Mouse (Mus musculus): ENCODE measurements around the gene Hat1. TPM values are rescaled to one million over a fixed set of nuclear protein-coding genes. Genes with fewer than 3 reads are reported as not detected.
"Not testable (repeated sequence)": the region's sequence is repeated elsewhere in the genome, so short reads cannot be mapped to it uniquely, and the experiment has no call there.

Gene Hat1
- total RNA-seq (2021) = 10 to 100 TPM; 16.7 TPM

DNA sequence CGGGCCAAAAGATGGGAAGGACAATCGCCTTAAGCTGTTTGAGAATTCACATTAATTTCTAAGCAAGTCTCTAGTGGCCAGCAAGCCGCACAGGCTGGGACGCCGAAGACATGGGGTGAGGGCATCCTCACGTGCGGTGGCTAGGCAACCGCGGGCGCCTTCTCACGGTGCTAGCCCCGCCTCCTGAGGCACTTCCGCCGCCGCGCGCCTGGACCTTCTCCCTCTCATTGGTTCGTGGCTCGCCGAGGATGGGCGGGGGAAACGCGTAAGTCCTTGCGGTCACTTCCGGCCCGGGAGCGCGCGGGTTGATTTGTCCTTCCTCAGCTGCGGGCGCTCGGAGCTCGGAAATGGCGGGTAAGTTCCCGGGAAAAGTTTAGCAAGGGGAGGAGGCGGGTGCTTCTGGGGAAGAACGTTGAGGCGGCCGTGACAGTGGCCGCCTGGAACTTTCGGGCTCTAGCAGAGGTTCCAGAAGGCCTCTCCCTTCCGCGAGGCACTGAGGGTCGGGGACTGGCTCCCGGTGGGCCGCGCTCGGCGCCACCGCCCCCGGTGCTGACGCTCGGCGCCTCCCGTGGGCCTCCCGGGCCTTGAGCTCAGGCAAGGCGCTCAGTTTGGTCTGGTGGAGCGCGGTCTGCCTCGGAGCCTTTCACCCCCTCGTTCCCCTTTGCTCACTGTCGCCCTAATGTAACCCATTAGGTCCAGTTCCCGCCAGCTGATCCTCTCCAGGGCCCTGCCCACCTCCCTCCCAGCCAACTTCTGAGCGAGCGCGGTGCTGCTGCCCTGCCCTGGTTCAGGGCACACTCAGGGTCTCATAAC lies at the start of gene Hat1:
TSS of gene Hat1 (plus strand) at position 8 of the 813 bp plus-strand sequence.
- DNase-seq (ENCODE audit: low spot score in 2 of 2) = peak; percentile 95
- intact Hi-C loops (cut with DNase I) = no loop called here

DNA sequence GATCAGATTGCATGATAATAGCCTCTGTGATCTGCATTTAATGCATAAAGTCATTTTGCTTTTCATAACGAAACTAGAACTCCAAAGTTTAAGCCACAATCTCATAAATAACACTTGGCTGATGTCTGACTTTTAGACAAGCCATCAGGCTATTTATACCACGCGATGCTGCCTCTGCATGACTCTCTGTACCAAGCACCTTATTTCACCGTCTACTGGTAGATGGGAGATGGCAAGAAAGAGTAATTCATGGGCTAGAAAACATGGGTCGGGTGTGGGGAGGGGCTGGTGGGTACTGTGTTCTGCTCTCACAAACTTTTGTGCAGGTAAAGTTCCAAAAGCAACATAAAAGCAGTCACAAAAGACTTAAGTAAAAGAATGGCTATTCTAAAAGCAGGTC lies 48.6 kb upstream of the Hat1 start:
- intact Hi-C loops (cut with DNase I) = no loop called here
- no peak for DNase-seq (ENCODE audit: low spot score in 2 of 2)

DNA sequence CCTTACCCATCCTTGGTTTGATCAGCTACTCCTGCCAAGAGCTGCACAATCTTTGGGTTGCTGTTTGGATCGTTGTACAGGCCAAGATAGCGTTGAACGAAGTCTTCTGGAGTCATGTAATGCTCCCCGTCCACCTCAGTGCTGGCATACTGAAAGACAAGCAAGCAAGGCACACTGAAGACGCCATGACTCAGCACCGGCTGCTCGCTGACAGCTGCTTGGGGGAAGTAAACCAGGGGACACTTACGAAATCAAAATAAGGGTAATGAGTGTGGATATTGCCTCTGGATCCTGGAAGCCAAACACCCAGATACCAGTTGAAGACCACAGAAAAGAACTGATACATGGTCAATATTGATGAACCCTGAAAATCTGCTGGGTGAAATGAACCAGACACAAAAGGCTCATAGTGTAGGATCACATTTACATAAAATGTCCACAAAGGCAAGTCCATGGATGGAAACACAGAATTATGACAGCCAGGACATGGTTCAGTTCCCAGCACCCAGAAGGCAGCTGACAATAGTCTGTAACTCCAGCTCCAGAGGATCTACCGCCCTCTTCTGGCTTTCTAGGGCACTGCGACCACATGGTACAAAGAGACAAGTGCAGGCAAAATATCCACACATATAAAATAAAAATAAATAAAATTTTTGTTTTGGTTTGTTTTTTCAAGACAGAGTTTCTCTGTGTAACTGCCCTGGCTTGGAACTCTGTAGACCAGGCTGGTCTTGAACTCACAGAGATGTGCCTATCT lies 44.7 kb upstream of the Hat1 start:
- intact Hi-C loops (cut with DNase I) = no loop called here

DNA sequence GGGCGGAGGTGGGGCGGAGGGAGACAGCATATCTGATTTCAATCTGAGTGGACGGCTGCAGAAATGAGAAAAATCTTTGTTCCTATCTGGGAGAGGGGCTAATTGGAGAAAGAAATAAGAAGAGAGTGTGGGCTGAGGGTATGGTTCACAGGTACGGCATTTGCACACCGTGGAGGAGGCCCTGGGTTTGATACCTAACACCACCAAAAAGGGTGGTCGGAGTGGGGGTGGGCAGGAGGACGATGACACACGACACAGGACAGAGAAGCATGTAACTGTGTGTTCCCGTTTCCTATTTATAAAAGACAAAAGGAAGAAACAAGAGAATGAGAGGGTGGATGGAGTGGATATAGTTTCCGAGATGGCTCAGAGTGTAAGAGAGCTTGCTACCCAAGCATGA lies 41.6 kb upstream of the Hat1 start:
- no peak for DNase-seq (ENCODE audit: low spot score in 2 of 2)
- intact Hi-C loops (cut with DNase I) = no loop called here

More for the DNA sequence above, 44.7 kb upstream of the Hat1 start:
- no peak for DNase-seq (ENCODE audit: low spot score in 2 of 2)

DNA sequence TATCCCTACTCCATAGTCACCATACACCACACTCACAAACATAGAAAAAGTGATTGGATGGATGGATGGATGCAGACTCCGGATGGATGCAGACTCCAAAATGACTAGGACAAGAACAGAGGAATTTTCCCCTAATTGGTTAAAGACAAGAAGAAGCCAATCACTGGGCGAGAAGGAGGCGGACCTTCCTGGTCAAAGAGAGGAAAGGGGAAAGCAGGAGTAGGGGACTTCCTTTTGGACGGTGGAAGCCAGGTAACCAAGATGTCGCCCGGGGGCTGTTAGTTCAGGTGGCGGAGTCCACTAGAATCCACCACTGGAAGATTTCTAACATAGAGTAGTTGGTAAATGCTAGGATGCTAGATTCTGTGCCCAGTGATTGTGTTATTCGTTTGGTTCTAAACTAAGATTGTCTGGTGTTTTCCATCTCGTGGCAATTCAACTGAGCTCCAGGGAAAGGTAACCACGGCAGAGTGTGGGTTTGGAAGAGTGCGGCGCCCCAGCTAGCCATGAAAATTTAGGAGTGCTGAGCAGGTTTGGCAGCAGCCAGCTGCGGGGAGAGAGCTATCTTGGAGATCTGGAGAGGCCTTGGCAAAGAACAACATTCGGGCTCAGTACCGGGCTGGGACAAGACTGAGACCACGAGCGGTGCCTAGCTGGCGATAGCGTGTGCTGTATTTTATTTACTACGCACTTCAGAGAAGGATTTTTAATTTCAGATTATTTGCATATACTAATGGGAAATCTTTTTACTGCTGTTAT lies 40.8 kb upstream of the Hat1 start:
- intact Hi-C loops (cut with DNase I) = no loop called here
- DNase-seq (ENCODE audit: low spot score in 2 of 2) = no peak

DNA sequence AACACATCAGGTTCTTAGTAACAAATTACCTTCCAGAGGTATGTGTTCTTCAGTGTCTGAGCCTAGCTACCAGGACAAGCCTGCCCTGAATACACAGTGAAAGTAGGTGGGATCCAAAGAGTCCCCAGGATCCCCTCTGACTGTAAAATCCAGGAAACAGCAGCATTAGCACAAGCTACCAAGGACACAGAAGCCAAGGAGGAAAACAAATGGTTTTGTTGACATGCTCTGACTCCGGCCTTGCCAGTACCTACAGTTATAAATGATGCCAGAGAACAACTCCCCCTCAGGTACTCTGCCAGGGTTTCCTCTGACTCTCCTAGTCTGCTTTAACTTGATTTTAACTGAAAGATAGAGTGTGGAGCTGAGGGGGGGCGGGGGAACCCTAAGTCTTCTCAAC lies 39.2 kb upstream of the Hat1 start:
- intact Hi-C loops (cut with DNase I) = no loop called here

DNA sequence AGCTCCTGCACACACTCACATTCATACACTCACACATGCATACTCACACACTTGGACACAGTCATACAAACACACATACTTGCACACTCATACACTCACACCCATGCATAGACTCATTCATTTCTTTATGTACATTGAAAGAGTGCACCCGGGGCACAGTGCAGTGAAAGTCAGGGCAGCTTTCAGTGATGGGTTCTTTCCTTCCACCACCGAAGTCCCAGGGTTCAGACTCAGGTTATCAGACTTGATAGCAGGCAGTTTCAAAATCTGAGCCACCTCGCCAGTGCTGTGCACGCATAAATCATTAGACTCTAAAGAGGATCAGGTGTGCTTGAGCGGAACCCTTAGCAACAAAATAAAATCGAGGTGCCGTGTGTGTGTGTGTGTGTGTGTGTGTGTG lies 38.6 kb upstream of the Hat1 start:
- DNase-seq (ENCODE audit: low spot score in 2 of 2) = no peak
- intact Hi-C loops (cut with DNase I) = no loop called here

More for the DNA sequence above, 39.2 kb upstream of the Hat1 start:
- no peak for DNase-seq (ENCODE audit: low spot score in 2 of 2)

DNA sequence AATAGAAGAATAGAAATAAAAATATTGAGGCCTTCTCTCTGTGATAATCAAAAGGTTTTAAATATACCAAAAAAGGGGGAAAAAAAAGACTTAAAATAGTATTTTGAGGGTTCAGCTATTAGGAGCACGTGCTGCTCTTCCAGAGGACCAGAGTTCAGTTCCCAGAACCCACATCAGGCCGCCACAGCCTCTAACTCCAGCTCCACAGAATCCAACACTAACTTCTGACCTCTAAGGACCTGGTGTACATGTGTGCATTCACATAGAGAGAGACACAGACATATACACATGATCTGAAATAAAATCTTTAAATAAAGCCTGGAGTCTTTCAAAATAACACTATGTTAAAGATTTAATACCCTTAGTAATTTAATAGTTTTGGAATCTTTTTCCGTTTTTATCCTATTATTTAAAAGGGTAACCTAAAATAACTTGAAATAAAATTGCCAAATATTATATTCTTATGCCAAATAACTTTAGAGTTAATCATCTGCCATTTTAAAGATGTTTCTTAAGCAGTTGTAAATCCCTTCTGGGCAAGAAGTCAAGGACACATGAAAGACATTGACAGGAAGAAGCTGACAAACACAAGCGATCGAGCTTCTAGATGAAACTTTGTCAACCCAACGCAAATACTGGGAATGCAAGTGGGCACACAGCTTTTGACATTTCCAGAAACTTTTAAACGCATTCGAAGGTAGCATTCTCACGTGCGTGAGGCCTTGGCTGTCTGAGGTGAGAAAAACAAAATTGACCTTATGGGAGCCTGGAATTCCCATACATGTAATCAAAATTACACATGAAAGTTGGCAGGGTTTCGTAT lies 37.6 kb upstream of the Hat1 start:
- DNase-seq (ENCODE audit: low spot score in 2 of 2) = no peak
- intact Hi-C loops (cut with DNase I) = no loop called here

DNA sequence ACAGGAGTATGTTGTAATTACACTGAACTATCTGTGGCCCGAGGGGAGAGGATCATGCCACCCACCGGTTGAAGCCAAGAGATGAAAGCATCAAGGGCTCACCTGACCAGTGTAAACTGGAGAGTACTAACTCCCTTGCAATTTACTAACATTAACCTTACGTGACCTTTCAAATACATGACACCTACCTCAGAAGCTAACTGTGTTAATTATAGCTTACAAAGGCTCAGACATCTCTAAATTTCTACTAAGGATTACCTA lies 37.1 kb upstream of the Hat1 start:
- no peak for DNase-seq (ENCODE audit: low spot score in 2 of 2)
- intact Hi-C loops (cut with DNase I) = no loop called here

DNA sequence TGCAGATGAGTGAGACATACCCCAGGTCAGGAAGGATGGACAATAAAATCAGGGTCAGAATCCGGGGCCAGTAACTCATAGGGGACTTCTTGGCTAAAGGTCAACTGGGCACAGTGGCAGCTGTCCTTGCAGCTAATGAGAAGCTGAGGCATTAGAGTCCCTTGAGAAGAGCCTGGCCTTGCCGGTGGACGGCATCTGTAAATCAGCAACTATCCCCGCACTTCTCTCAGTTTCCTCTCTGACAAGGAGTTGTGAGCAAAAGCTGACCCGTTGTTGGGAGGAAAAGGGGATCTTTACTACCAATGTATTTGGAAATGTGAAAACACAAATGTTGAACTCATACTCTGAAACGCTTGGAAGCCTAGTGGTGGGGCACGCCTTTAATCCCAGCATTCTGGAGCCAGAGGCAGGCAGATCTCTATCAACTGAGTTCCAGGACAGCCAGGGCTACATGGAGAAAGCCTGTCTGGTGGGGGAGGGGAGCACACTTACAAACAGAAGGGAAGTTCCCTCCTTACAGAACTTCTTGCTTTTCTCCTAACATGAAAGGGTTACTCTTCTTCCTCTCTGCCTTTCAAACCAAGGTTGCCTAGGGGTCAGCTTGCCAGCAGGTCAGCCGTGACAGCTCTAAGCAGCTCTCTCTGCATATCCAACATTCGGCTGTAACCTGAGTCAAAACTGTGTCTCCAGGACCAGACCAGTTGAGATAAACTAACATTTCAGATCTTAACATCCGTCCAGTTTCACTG lies 35.3 kb upstream of the Hat1 start:
- no peak for DNase-seq (ENCODE audit: low spot score in 2 of 2)
- intact Hi-C loops (cut with DNase I) = no loop called here

DNA sequence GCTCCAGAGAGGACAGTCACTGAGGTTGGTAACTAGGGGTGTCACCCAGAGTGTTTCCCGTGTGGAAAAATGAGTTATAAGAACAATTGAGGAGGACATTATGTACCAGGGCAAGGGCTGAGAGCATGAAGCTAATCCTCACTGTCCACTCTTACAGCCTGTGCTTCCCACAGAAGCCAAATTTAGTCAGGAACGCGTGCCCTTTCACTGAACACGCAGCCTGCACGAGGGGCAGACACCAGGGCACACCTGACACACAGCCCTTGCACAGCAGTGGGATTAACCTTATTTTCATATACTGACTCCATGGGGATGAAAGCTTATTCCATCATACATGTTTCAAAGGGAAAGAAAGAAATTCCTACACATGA lies 34.7 kb upstream of the Hat1 start:
- DNase-seq (ENCODE audit: low spot score in 2 of 2) = no peak
- intact Hi-C loops (cut with DNase I) = no loop called here

DNA sequence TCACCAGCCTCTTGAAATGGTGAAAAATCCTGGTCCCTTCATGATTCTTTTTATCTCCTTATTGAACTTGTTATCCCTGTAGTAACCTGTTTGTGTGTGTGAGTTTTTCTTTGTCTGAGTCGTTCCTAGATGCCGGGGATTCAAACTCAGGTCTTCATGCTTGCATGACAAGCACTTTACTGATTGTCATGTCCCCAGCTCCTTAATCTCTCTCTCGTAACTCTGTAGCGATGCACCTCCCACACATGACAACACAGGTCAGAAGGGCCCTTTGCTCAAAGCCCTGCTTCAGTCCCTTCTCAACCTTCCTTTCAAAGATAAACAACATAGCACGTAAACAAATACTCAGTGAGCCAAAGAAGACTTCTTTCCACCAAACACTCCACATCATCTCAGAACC lies 30.4 kb upstream of the Hat1 start:
- no peak for DNase-seq (ENCODE audit: low spot score in 2 of 2)
- intact Hi-C loops (cut with DNase I) = no loop called here

DNA sequence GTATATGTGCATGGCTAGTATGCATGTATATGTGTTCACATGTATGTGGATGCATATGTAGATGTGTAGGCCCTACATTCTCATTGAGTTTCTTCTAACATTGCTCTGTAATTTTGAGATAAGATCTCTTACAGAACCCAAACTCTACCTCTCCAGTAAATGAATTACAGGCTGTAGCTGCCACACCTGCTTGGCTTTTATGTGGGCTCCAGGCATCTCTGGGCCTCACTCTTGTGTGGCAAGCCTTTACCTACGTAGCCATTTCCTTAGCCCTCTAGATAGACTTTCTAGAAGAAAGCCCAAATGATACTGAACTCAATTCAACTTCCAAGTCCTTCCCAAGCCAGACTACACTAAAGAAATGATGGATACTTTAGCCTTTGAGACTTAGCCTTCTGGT lies 28.6 kb upstream of the Hat1 start:
- no peak for DNase-seq (ENCODE audit: low spot score in 2 of 2)
- intact Hi-C loops (cut with DNase I) = no loop called here

DNA sequence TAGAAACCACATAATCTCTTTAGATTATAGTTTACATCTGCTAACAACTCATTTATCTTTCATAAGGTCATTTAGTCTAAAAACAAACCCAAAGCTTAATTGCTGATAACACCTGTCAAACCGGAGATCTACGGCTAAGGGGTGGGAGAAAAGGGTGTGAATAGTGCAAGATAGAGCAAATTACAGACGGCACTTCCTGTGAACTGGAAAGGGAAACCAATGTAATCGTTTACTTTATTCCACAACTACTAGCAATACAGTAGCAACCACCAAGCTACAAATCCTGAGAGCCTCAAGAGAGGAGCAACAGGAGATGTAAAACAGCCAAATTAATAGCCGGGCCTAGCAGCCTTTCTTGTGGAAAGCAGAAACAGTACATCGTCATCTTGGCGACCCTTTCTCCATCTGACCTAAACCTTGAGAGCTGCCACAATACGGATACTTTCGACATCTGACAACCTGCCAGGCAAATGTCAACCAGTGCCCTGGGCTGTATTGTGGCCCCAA lies 22.1 kb upstream of the Hat1 start:
- intact Hi-C loops (cut with DNase I) = no loop called here
- no peak for DNase-seq (ENCODE audit: low spot score in 2 of 2)

DNA sequence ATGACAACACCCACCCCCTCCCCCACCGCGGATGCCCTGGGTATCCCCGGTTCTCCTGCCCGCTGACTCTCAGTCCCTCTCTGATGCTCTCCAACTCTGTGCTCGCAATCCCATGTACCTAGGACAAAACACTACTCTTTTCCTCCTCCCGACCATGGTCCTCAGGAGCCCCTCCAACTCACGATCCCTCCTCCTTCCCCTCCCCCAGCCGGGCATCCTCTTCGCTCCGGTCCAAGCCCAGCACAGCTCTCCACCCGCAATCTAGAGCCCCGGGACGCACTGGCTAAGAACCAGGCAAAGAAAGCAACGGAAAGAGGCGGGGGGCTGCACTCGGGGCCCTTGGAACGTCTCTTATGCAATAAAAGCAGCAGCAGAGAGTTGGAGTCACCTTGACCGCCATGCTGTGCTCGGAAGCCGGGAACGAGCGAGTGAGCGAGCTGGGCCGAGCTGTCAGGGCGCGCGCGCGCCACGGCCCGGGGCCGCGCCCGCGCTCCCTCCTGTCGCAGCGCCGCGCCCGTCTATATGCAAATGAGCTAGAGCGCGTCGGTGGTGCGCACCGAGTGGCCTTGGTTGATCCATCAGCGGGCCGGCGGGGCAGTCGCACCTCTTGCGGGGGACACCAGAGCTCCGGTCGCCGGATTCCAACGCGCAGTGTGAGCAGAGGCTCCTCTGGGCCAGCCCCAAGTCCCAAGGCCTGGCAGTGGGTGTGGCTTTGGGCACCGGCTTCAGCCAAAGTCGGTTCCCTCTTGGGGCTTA lies 21.5 kb upstream of the Hat1 start, which contains the start of gene Slc25a12:
TSS of gene Slc25a12 (minus strand) at position 625 of the 756 bp plus-strand sequence.
- peak; percentile 78 to 80 for DNase-seq (ENCODE audit: low spot score in 2 of 2)
- intact Hi-C loops (cut with DNase I) = no loop called here

DNA sequence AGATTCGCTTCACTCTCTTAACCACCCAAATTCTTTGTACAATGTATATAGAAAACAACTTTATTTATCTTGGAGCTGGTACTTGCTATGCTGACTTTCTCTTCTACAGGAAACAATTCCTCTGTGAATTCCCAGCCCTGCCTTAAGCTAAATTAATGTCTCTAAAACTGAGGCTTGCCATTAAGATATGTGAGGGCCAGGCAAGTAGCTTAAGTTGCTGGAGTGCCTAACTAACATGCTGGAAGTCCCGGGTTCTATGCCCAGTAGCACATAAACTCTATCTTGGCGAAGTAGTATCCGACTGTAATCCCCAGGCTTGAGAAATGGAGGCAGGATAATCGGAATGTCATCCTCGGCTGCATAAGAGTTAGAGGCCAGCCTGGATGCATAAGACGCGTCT lies 20.7 kb upstream of the Hat1 start:
- DNase-seq (ENCODE audit: low spot score in 2 of 2) = no peak
- intact Hi-C loops (cut with DNase I) = no loop called here

DNA sequence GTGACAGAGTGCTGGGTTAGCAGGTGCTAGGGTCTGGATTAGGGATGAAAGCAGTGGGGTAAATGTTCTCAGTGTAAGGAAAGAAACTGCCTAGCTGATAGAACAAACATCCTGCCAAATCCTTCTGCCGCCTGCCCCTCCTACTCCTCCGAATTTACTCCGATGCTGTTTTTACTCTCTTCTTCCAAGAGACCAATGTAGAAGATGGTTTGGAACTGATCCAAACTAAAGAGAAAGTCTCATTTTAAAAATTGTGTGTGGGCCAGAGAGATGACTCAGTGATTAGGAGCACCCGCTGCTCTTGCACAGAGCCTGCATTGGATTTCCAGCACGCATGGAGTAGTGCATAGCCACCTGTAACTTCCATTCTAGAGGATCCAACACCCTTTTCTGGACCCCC lies 17.0 kb upstream of the Hat1 start:
- DNase-seq (ENCODE audit: low spot score in 2 of 2) = peak; percentile 31 to 35
- intact Hi-C loops (cut with DNase I) = no loop called here

DNA sequence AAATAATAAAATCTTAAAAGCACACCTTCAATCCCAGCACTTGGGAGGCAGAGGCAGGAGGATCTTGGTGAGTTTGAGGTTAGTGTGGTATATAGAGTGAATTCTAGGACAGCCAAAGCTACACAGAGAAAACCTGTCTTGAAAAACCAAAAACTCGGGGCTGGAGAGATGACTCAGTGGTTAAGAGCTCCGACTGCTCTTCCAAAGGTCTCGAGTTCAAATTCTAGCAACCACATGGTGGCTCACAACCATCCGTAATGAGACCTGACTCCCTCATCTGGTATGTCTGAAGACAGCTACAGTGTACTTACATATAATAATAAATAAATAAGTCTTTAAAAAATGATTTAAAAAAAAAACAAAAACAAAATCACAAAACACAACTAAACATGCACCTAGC lies 16.5 kb upstream of the Hat1 start:
- intact Hi-C loops (cut with DNase I); DNase-seq (ENCODE audit: low spot score in 2 of 2): not testable (repeated sequence)
